11 mouse cellular contexts compared by ENCODE assay signal in the genomic region with DNA sequence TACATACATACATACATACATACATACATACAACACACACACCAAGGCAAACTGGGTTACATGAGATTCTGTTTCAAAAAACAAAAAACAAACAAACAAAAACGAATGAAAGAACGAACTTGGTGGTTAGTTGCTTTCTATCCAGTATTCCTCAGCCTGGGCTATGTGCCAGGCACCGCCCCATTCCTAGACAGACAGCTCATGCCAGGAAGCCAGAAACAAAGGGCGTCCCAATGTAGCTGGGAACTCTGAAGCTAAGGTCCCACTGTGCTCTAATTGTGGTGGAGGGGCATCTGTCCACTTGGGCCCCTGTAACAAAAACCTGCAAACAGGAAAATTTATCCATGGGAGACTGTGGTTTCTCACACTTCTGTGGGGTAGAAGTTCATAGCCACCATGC. TPM values are rescaled to one million over a fixed set of nuclear protein-coding genes. Genes with fewer than 3 reads are reported as not detected.
DNase-seq lines count a peak whose midpoint lies in the region; ATAC-seq and TF ChIP-seq lines count a peak whose summit lies in the region.
"Had no signal": no experiment of that assay in that cellular context is flagged by ENCODE, and none has a peak within 500 bp of the region (broad histone marks: within the 10 kb centered on the region; RNA-seq: fewer than 3 reads in every experiment).

No protein-coding gene starts in this region.

- TF ChIP-seq CTCF in kidney, adult 2 months (conservative IDR thresholded peaks at IDR 0.05; ENCODE audit: insufficient read depth, insufficient read length, low read depth, low read length): no peak
- no peak for TF ChIP-seq CTCF in Patski (IDR thresholded peaks at IDR 0.05)
- no peak for TF ChIP-seq CTCF in stomach, postnatal 0 days (IDR thresholded peaks at IDR 0.05; ENCODE audit: low read depth)

- no peak overlapping the region for H3K4me2 ChIP-seq in kidney, embryonic 15.5 days
- no peak overlapping the region for H3K4me2 ChIP-seq in forebrain, embryonic 14.5 days (ENCODE audit: low read length)
- H3K4me2 ChIP-seq in stomach, postnatal 0 days (replicated peaks; ENCODE audit: low read depth): no peak overlapping the region
- H3K4me2 ChIP-seq: embryonic facial prominence, embryonic 12.5 days had no signal

- TF ChIP-seq EP300 in stomach, postnatal 0 days (optimal IDR thresholded peaks at IDR 0.05): no peak

- peak; percentile 81 for DNase-seq in kidney, adult 2 months
- peak; percentile 25 for DNase-seq in Patski (ENCODE audit: low read depth, low spot score)
- peak; percentile 89 for DNase-seq in forebrain, embryonic 14.5 days (ENCODE audit: low spot score)
- peak; percentile 88 for DNase-seq in kidney, postnatal 10 days
- DNase-seq in stomach, postnatal 0 days (ENCODE audit: low spot score): peak; percentile 60
- no peak for DNase-seq in spleen, postnatal 36 days (ENCODE audit: low spot score in 2 of 2)

- TF ChIP-seq POLR2A in kidney, adult 2 months (IDR thresholded peaks at IDR 0.05; ENCODE audit: low read depth, low read length): no peak

- CTCF ChIA-PET in Patski (lab: Charles Lee): no interaction called here

- H3K9me3 ChIP-seq in kidney, embryonic 15.5 days (replicated peaks): no peaks in the 10 kb centered on the region
- no peaks in the 10 kb centered on the region for H3K9me3 ChIP-seq in forebrain, embryonic 14.5 days (replicated peaks; ENCODE audit: control insufficient read depth, low read length)
- H3K9me3 ChIP-seq in stomach, postnatal 0 days (ENCODE audit: control insufficient read depth, low read length): no peaks in the 10 kb centered on the region
- H3K9me3 ChIP-seq: embryonic facial prominence, embryonic 12.5 days; G1E had no signal

- H3K9ac ChIP-seq in kidney, embryonic 15.5 days: no peak overlapping the region
- H3K9ac ChIP-seq in forebrain, embryonic 14.5 days (ENCODE audit: low read length): no peak overlapping the region
- H3K9ac ChIP-seq in stomach, postnatal 0 days (ENCODE audit: low read length): no peak overlapping the region
- H3K9ac ChIP-seq: embryonic facial prominence, embryonic 12.5 days had no signal

- ATAC-seq in kidney, embryonic 15.5 days (replicated peaks; ENCODE audit: low FRiP score): no peak
- ATAC-seq in Patski: no peak
- ATAC-seq in forebrain, embryonic 14.5 days: peak; percentile 81
- no peak for ATAC-seq in stomach, postnatal 0 days (ENCODE audit: low FRiP score, low TSS enrichment)
- no peak for ATAC-seq in frontal cortex, adult (ENCODE audit: low TSS enrichment)

- H3K4me1 ChIP-seq in kidney, adult 2 months (ENCODE audit: control insufficient read depth, insufficient read depth, low read length): no peaks in the 10 kb centered on the region
- no peaks in the 10 kb centered on the region for H3K4me1 ChIP-seq in kidney, embryonic 15.5 days
- H3K4me1 ChIP-seq in forebrain, embryonic 14.5 days (ENCODE audit: control insufficient read depth, insufficient read depth, low read length): peaks cover 14% of the 10 kb centered on the region
- H3K4me1 ChIP-seq in stomach, postnatal 0 days (replicated peaks; ENCODE audit: control insufficient read depth, insufficient read depth): no peaks in the 10 kb centered on the region
- H3K4me1 ChIP-seq: embryonic facial prominence, embryonic 12.5 days had no signal

- WGBS in kidney, adult 2 months: 22% methylated on average over 4 of the region's 4 CpGs
- WGBS in kidney, embryonic 15.5 days: 53% methylated on average over 4 of the region's 4 CpGs
- 16% methylated on average over 4 of the region's 4 CpGs for WGBS in forebrain, embryonic 14.5 days
- WGBS in stomach, postnatal 0 days: 27% methylated on average over 4 of the region's 4 CpGs

- H3K36me3 ChIP-seq in kidney, adult 2 months (ENCODE audit: control insufficient read depth, insufficient read depth, low read length): no peaks in the 10 kb centered on the region
- H3K36me3 ChIP-seq in kidney, embryonic 15.5 days: no peaks in the 10 kb centered on the region
- no peaks in the 10 kb centered on the region for H3K36me3 ChIP-seq in forebrain, embryonic 14.5 days (ENCODE audit: control insufficient read depth, insufficient read depth, low read length)
- no peaks in the 10 kb centered on the region for H3K36me3 ChIP-seq in stomach, postnatal 0 days (ENCODE audit: control insufficient read depth, insufficient read depth, low read length)
- H3K36me3 ChIP-seq: embryonic facial prominence, embryonic 12.5 days; G1E had no signal

- no peak overlapping the region for H3K4me3 ChIP-seq in kidney, adult 2 months (ENCODE audit: insufficient read depth, low read depth, low read length)
- H3K4me3 ChIP-seq in kidney, embryonic 15.5 days (replicated peaks): no peak overlapping the region
- no peak overlapping the region for H3K4me3 ChIP-seq in forebrain, embryonic 14.5 days (ENCODE audit: low read depth, low read length)
- no peak overlapping the region for H3K4me3 ChIP-seq in stomach, postnatal 0 days (ENCODE audit: low read depth, low read length)
- H3K4me3 ChIP-seq: embryonic facial prominence, embryonic 12.5 days had no signal

- no peaks in the 10 kb centered on the region for H3K27me3 ChIP-seq in kidney, adult 2 months (replicated peaks; ENCODE audit: control insufficient read depth, insufficient read depth, low read length)
- H3K27me3 ChIP-seq in kidney, embryonic 15.5 days: 0 out of 2 replicates have a peak, but pooled peaks cover 5% of the 10 kb centered on the region
- H3K27me3 ChIP-seq in Patski: no peaks in the 10 kb centered on the region
- H3K27me3 ChIP-seq in forebrain, embryonic 14.5 days (replicated peaks; ENCODE audit: control insufficient read depth, insufficient read depth, low read length): no peaks in the 10 kb centered on the region
- no peaks in the 10 kb centered on the region for H3K27me3 ChIP-seq in stomach, postnatal 0 days (ENCODE audit: control insufficient read depth, insufficient read depth, low read length)
- H3K27me3 ChIP-seq: embryonic facial prominence, embryonic 12.5 days had no signal

- H3K27ac ChIP-seq in kidney, adult 2 months (ENCODE audit: insufficient read depth, low read depth, low read length): no peak overlapping the region
- no peak overlapping the region for H3K27ac ChIP-seq in kidney, embryonic 15.5 days
- 0 out of 2 replicates have a peak overlapping the region, but pooled peaks have one; percentile 39 for H3K27ac ChIP-seq in forebrain, embryonic 14.5 days (ENCODE audit: low read depth, low read length)
- H3K27ac ChIP-seq in stomach, postnatal 0 days (replicated peaks): no peak overlapping the region
- H3K27ac ChIP-seq: embryonic facial prominence, embryonic 12.5 days had no signal

- in situ Hi-C loops in Patski (cut with MboI; ENCODE audit: low pct_unique_long_range_greater_than_20kb): no loop called here

- POLR2A ChIA-PET in Patski (lab: Charles Lee): no interaction called here

RNA-seq across cellular contexts. Expression of gene Psmg3, which starts 36.1 kb away (rescaled TPM):
- 24.4 and 29.2 TPM in 2 replicates for polyA plus RNA-seq in kidney, adult 2 months (2012; rRNA removed)
- polyA plus RNA-seq in kidney, embryonic 15.5 days (2015; fragmentation: Nextera tagmentation; extraction: Ambion mirVana): 74.0 and 77.8 TPM in 2 replicates
- polyA plus RNA-seq in Patski (2021): 54.7 TPM
- polyA plus RNA-seq in forebrain, embryonic 14.5 days (2014; fragmentation: Nextera tagmentation; extraction: Ambion mirVana): 86.4 and 86.7 TPM in 2 replicates
- polyA plus RNA-seq in stomach, postnatal 0 days (2015; fragmentation: Nextera tagmentation; extraction: Ambion mirVana): 50.6 and 51.0 TPM in 2 replicates

RNA-seq across cellular contexts. Expression of gene Gm26938, which starts 36.6 kb away (rescaled TPM):
- polyA plus RNA-seq in kidney, adult 2 months (2012; rRNA removed): not detected in 2 replicates
- not detected in 2 replicates for polyA plus RNA-seq in kidney, embryonic 15.5 days (2015; fragmentation: Nextera tagmentation; extraction: Ambion mirVana)
- not detected for polyA plus RNA-seq in Patski (2021)
- not detected in 2 replicates for polyA plus RNA-seq in forebrain, embryonic 14.5 days (2014; fragmentation: Nextera tagmentation; extraction: Ambion mirVana)
- not detected in 2 replicates for polyA plus RNA-seq in stomach, postnatal 0 days (2015; fragmentation: Nextera tagmentation; extraction: Ambion mirVana)
- polyA plus RNA-seq: embryonic facial prominence, embryonic 12.5 days; G1E; testis, adult 2 months had no signal

RNA-seq across cellular contexts. Expression of gene Tmem184a, which starts 43.0 kb away (rescaled TPM):
- polyA plus RNA-seq in kidney, adult 2 months (2012; rRNA removed): 69.7 and 90.2 TPM in 2 replicates
- 5.8 and 7.2 TPM in 2 replicates for polyA plus RNA-seq in kidney, embryonic 15.5 days (2015; fragmentation: Nextera tagmentation; extraction: Ambion mirVana)
- polyA plus RNA-seq in Patski (2021): not detected
- not detected in 2 replicates for polyA plus RNA-seq in forebrain, embryonic 14.5 days (2014; fragmentation: Nextera tagmentation; extraction: Ambion mirVana)
- 72.0 and 84.3 TPM in 2 replicates for polyA plus RNA-seq in stomach, postnatal 0 days (2015; fragmentation: Nextera tagmentation; extraction: Ambion mirVana)

RNA-seq across cellular contexts. Expression of gene Elfn1, which starts 45.0 kb away (rescaled TPM):
- polyA plus RNA-seq in kidney, adult 2 months (2012; rRNA removed): 9.6 and 10.3 TPM in 2 replicates
- polyA plus RNA-seq in kidney, embryonic 15.5 days (2015; fragmentation: Nextera tagmentation; extraction: Ambion mirVana): 0.26 and 0.41 TPM in 2 replicates
- polyA plus RNA-seq in Patski (2021): 51.0 TPM
- 1.7 and 2.5 TPM in 2 replicates for polyA plus RNA-seq in forebrain, embryonic 14.5 days (2014; fragmentation: Nextera tagmentation; extraction: Ambion mirVana)
- polyA plus RNA-seq in stomach, postnatal 0 days (2015; fragmentation: Nextera tagmentation; extraction: Ambion mirVana): 0.12 and 0.13 TPM in 2 replicates
- polyA plus RNA-seq: G1E had no signal

Comparison
In these comparisons a context has a peak if more than half of its experiments do, and no peak if none do; other contexts are left out.
1. DNase-seq: peak in kidney, adult 2 months (single experiment), Patski (single experiment), forebrain, embryonic 14.5 days (single experiment), kidney, postnatal 10 days (single experiment) and stomach, postnatal 0 days (single experiment); none in spleen, postnatal 36 days (0 of 2).